Comparison of ENCODE assay signal across 10 mouse cellular contexts in the genomic region with DNA sequence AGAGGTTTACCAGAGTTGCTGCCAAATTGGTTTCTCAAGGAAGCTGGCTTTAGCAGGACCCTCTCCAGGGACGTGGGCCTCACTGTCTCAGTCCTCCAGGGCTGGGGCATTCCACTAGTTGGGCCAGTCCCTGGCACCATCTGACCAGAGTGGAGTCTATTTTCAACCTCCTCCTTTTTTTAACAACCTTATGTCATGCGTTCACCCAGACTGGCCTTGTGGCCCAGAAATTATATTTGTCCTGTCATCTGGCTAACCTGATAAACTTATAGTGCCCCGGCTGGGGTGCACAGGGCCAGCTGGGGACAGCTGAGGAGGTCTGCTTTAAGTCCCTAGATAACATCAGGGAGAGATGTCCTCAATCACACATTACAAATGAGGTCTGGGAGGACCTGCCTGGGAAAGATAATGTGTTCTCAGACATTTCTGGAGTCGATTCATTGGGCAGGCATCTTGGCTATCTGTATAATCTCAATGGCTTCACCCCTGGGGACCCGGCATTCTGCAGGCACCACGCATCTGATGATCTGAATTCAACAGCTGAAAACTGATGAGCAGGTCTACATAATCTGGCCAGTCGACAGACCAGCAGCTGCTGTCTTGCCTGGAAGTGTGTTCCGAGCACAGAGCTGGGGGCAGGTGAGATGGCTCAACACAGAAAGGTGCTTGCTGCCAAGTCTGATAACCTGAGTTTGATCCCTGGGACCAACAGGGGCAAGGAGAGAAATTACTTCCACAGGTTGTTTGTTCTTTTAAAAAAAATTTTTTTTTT.
DNase-seq lines count a peak whose midpoint lies in the region; ATAC-seq lines count a peak whose summit lies in the region.
"Had no signal": no experiment of that assay in that cellular context is flagged by ENCODE, and none has a peak within 500 bp of the region (broad histone marks: within the 10 kb centered on the region; RNA-seq: fewer than 3 reads in every experiment).

No protein-coding gene starts in this region.

- ATAC-seq in cerebellum, adult (ENCODE audit: insufficient number of reproducible peaks, low FRiP score, low TSS enrichment) = no peak
- ATAC-seq in hindbrain, embryonic 15.5 days (ENCODE audit: low FRiP score, low read depth) = peak; percentile 48; the same call in 1 of the 2 replicates

- 33% methylated on average over 8 of the region's 8 CpGs for WGBS in hindbrain, embryonic 15.5 days

- H3K27me3 ChIP-seq in hindbrain, embryonic 15.5 days = no peaks in the 10 kb centered on the region

- no peak overlapping the region for H3K4me3 ChIP-seq in hindbrain, embryonic 15.5 days
- H3K4me3 ChIP-seq: megakaryocyte, embryonic 14.5 days had no signal

- H3K9me3 ChIP-seq in hindbrain, embryonic 15.5 days = no peaks in the 10 kb centered on the region

- H3K4me2 ChIP-seq in hindbrain, embryonic 15.5 days = no peak overlapping the region
- H3K4me2 ChIP-seq: liver, embryonic 11.5 days had no signal

- no peaks in the 10 kb centered on the region for H3K36me3 ChIP-seq in hindbrain, embryonic 15.5 days

- no peak overlapping the region for H3K9ac ChIP-seq in hindbrain, embryonic 15.5 days

- peak overlapping the region; percentile 27; the same call in 1 of the 2 replicates for H3K27ac ChIP-seq in hindbrain, embryonic 15.5 days (replicated peaks)

- peaks cover 15% of the 10 kb centered on the region for H3K4me1 ChIP-seq in hindbrain, embryonic 15.5 days (replicated peaks)
- H3K4me1 ChIP-seq: megakaryocyte, embryonic 14.5 days had no signal

- DNase-seq in cerebellum, adult 9-10 months = peak; percentile 14
- peak; percentile 94 for DNase-seq in MN1 (ENCODE audit: low spot score)
- DNase-seq in heart, adult 18-20 months = peak; percentile 62 to 77
- no peak for DNase-seq in lung, postnatal 25 days (ENCODE audit: low spot score)
- DNase-seq in cerebellum, postnatal 4 days (ENCODE audit: low spot score in 2 of 2) = no peak
- DNase-seq in right cerebral cortex, postnatal 14 days = no peak

Comparison
In these comparisons a context has a peak if more than half of its experiments do, and no peak if none do; other contexts are left out.
1. DNase-seq: peak in cerebellum, adult 9-10 months (single experiment), MN1 (single experiment) and heart, adult 18-20 months (2 of 2); none in lung, postnatal 25 days (single experiment), cerebellum, postnatal 4 days (0 of 2) and right cerebral cortex, postnatal 14 days (single experiment).